Mouse (Mus musculus) midbrain, embryonic 16.5 days (tissue): ENCODE data around the gene Ccdc167. TPM values are rescaled to one million over a fixed set of nuclear protein-coding genes. Genes with fewer than 3 reads are reported as not detected.

Experiments
- ATAC-seq: fragments of 200-750 bp; cut with Nextera tagmentation; 2 replicates; pipeline ENCODE4 v1.8.0; 2017; ENCODE audit warnings: moderate TSS enrichment
- H3K27ac ChIP-seq: fragments of 300-500 bp; sonication (generic); 2 replicates; pipeline ENCODE4 v1.5.1; 2014; ENCODE audit warnings: mild to moderate bottlenecking, low read length, mixed read lengths
- H3K27me3 ChIP-seq: fragments of 300-500 bp; sonication (generic); 2 replicates; pipeline ENCODE4 v1.6.1; 2014; ENCODE audit warnings: low read depth, low read length, mixed read lengths; ENCODE audit not compliant: control insufficient read depth, insufficient read depth
- H3K36me3 ChIP-seq: fragments of 300-500 bp; sonication (generic); 2 replicates; pipeline ENCODE4 v1.6.1; 2014; ENCODE audit warnings: mild to moderate bottlenecking, low read length, moderate library complexity, mixed read lengths; ENCODE audit not compliant: control insufficient read depth, insufficient read depth
- H3K4me1 ChIP-seq: fragments of 300-500 bp; sonication (generic); 2 replicates; pipeline ENCODE4 v1.6.1; 2014; ENCODE audit warnings: mild to moderate bottlenecking, low read length, mixed read lengths; ENCODE audit not compliant: control insufficient read depth, insufficient read depth
- H3K4me2 ChIP-seq: fragments of 300-500 bp; sonication (generic); 2 replicates; pipeline ENCODE4 v1.6.1; 2014; ENCODE audit warnings: mild to moderate bottlenecking, low read length, mixed read lengths
- H3K4me3 ChIP-seq: fragments of 300-500 bp; sonication (generic); 2 replicates; pipeline ENCODE4 v1.5.1; 2014; ENCODE audit warnings: low read depth, mild to moderate bottlenecking, low read length, moderate library complexity, mixed read lengths
- H3K9ac ChIP-seq: fragments of 300-500 bp; sonication (generic); 2 replicates; pipeline ENCODE4 v1.6.1; 2014; ENCODE audit warnings: low read depth, low read length, mixed read lengths
- H3K9me3 ChIP-seq: fragments of 300-500 bp; sonication (generic); replicated peaks from 2 replicates; pipeline ENCODE4 v1.6.1; 2014; ENCODE audit warnings: mild to moderate bottlenecking, low read length, mixed read lengths; ENCODE audit not compliant: control insufficient read depth, poor library complexity, severe bottlenecking
- WGBS: fragments of 180-500 bp; shearing (Covaris S2); extraction: QIAGEN DNeasy Blood & Tissue Kit; methylation state at CpG from one replicate; pipeline ENCODE4 v1.1.7; 2014; 5-methylcytosine and 5-hydroxymethylcytosine counted together
- polyA plus RNA-seq: library from polyadenylated mRNA; unstranded; fragments of >200 nt; fragmentation: Nextera tagmentation; extraction: Ambion mirVana; gene quantifications from 2 replicates; pipeline ENCODE4 v1.2.1, GENCODE M21; 2015

Ccdc167 gene
- polyA plus RNA-seq, 1 experiment from 2014 or later = 10.9 TPM

DNA sequence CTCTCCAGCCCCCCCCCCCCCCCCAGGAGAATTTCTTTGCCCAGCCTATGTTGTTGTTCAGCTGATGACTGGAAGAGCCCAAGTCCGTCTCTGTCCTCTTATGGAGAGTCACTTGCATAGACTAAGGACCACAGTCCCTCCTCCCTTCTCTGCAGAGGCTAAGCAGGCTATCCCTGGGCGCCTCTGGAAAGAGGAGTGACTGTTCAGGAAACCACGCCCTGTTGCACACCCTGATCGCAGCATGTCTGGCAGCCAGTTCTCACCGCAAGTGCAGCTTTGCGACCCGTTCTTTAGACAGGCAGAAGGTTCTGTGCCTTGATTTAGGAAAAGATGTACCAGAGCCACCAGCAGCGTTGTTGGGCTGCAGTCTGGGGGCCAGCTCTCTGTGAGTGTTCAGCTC lies 78.9 kb downstream of the Ccdc167 start:
- Histone ChIP-seq H3K9me3 (no peaks in the 10 kb centered on the region), H3K36me3 (peaks cover 31% of the 10 kb centered on the region), H3K4me2 (no peak overlapping the region), H3K9ac (no peak overlapping the region), H3K27ac (no peak overlapping the region), H3K4me1 (no peaks in the 10 kb centered on the region), H3K27me3 (no peaks in the 10 kb centered on the region), H3K4me3 (no peak overlapping the region)
- WGBS = 88% methylated on average over 8 of the region's 8 CpGs
- ATAC-seq = no peak

DNA sequence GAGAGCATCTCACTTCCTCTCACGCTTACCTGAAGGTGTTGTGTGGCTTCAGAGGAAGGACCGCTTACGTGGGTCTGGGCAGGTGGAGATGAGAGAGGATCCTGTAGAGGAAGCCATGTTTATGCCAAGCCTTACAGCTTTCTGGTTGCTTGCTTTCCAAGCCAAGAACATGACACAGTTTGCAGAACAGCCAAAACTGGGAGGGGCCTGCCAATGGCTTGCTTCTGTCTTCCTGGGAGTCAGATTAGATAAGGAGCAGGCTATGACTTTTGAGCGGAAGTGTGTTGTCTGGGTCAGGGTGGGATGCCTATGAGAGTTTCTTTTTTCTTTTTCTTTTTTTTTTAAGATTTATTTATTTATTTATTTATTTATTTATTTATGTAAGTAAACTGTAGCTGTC lies 79.5 kb downstream of the Ccdc167 start:
- Histone ChIP-seq H3K4me3 (no peak overlapping the region), H3K4me2 (no peak overlapping the region), H3K36me3 (peaks cover 31% of the 10 kb centered on the region), H3K9me3 (no peaks in the 10 kb centered on the region), H3K4me1 (no peaks in the 10 kb centered on the region), H3K27me3 (no peaks in the 10 kb centered on the region), H3K9ac (no peak overlapping the region), H3K27ac (no peak overlapping the region)
- no peak for ATAC-seq
- 97% methylated on average over 4 of the region's 4 CpGs for WGBS

Other genes starting within 250 kb of the Ccdc167 start
- gene Pim1, start 226.3 kb downstream of the Ccdc167 start, polyA plus RNA-seq = 7.3 and 7.6 TPM in 2 replicates
- not detected in 2 replicates for gene Gm17657, start 167.4 kb downstream of the Ccdc167 start, polyA plus RNA-seq
- 29.5 and 32.2 TPM in 2 replicates for gene Tbc1d22b, start 167.3 kb downstream of the Ccdc167 start, polyA plus RNA-seq
- 0.89 and 1.3 TPM in 2 replicates for gene Tmem217, start 164.7 kb downstream of the Ccdc167 start, polyA plus RNA-seq
- 75.3 and 83.6 TPM in 2 replicates for gene Rnf8, start 102.3 kb downstream of the Ccdc167 start, polyA plus RNA-seq
- gene Gm28043, start 102.2 kb downstream of the Ccdc167 start, polyA plus RNA-seq = 1.6 and 3.2 TPM in 2 replicates
- 122 and 127 TPM in 2 replicates for gene Cmtr1, start 56.4 kb downstream of the Ccdc167 start, polyA plus RNA-seq